ENCODE assay signal across 13 mouse cellular contexts in genomic region chr9:113979356-113979755, GRCm38 (mm10). TPM values are rescaled to one million over a fixed set of nuclear protein-coding genes. Genes with fewer than 3 reads are reported as not detected.
DNase-seq lines count a peak whose midpoint lies in the region; ATAC-seq and TF ChIP-seq lines count a peak whose summit lies in the region.
"Had no signal": no experiment of that assay in that cellular context is flagged by ENCODE, and none has a peak within 500 bp of the region (broad histone marks: within the 10 kb centered on the region; RNA-seq: fewer than 3 reads in every experiment).

No protein-coding gene starts in this region.

- 91% methylated on average over 13 of the region's 13 CpGs for WGBS in heart, embryonic 12.5 days
- 46% methylated on average over 13 of the region's 13 CpGs for WGBS in cerebellum, adult 2 months

- no peak overlapping the region for H3K27ac ChIP-seq in heart, embryonic 12.5 days (ENCODE audit: poor library complexity, severe bottlenecking)
- H3K27ac ChIP-seq in cerebellum, adult 2 months (ENCODE audit: insufficient read depth, low read length), result no peak overlapping the region
- H3K27ac ChIP-seq: embryonic facial prominence, embryonic 13.5 days; forebrain, embryonic 10.5 days; midbrain, embryonic 10.5 days had no signal

- no peak for TF ChIP-seq CTCF in cerebellum, adult 2 months (IDR thresholded peaks at IDR 0.05; ENCODE audit: borderline replicate concordance, insufficient read depth, low read depth, low read length)

- DNase-seq in heart, postnatal 14 days, result peak; percentile 12 to 19
- DNase-seq in cerebellum, adult 2 months, result peak; percentile 44 to 51
- DNase-seq in cerebellum, postnatal 14 days, result peak; percentile 48 to 62
- DNase-seq in kidney, postnatal 36 days, result peak; percentile 57 to 71
- DNase-seq in liver, result no peak
- no peak for DNase-seq in layer of hippocampus, postnatal 14 days (ENCODE audit: low spot score in 2 of 2)
- DNase-seq: thymus, adult 18-20 months had no signal

- no peak overlapping the region for H3K9ac ChIP-seq in heart, embryonic 12.5 days
- H3K9ac ChIP-seq: embryonic facial prominence, embryonic 13.5 days had no signal

- no peak overlapping the region for H3K4me2 ChIP-seq in heart, embryonic 12.5 days
- H3K4me2 ChIP-seq: embryonic facial prominence, embryonic 13.5 days; liver, embryonic 11.5 days had no signal

- TF ChIP-seq POLR2A in cerebellum, adult 2 months (IDR thresholded peaks at IDR 0.05; ENCODE audit: borderline replicate concordance, insufficient read depth, low read length), result no peak

- H3K27me3 ChIP-seq in heart, embryonic 12.5 days (replicated peaks), result no peaks in the 10 kb centered on the region
- H3K27me3 ChIP-seq in cerebellum, adult 2 months (ENCODE audit: control insufficient read depth, insufficient read depth, low read length), result no peaks in the 10 kb centered on the region
- H3K27me3 ChIP-seq: embryonic facial prominence, embryonic 13.5 days had no signal

- H3K36me3 ChIP-seq in heart, embryonic 12.5 days, result peaks cover 50% of the 10 kb centered on the region

- no peaks in the 10 kb centered on the region for H3K9me3 ChIP-seq in heart, embryonic 12.5 days (replicated peaks)
- H3K9me3 ChIP-seq: embryonic facial prominence, embryonic 13.5 days; forebrain, embryonic 10.5 days; midbrain, embryonic 10.5 days had no signal

- intact Hi-C loops in heart, postnatal 14 days (cut with DNase I), result no loop called here

- ATAC-seq in heart, embryonic 12.5 days (ENCODE audit: insufficient number of reproducible peaks, low FRiP score), result no peak
- ATAC-seq: hindbrain, embryonic 16.5 days had no signal

- H3K4me3 ChIP-seq in heart, embryonic 12.5 days, result no peak overlapping the region
- no peak overlapping the region for H3K4me3 ChIP-seq in cerebellum, adult 2 months (replicated peaks; ENCODE audit: insufficient read depth, low read depth, low read length)
- H3K4me3 ChIP-seq: embryonic facial prominence, embryonic 13.5 days; forebrain, embryonic 10.5 days; midbrain, embryonic 10.5 days had no signal

- peaks cover 25% of the 10 kb centered on the region for H3K4me1 ChIP-seq in heart, embryonic 12.5 days (replicated peaks)
- H3K4me1 ChIP-seq in cerebellum, adult 2 months (ENCODE audit: control insufficient read depth, insufficient read depth, low read length), result peaks cover 14% of the 10 kb centered on the region
- H3K4me1 ChIP-seq: embryonic facial prominence, embryonic 13.5 days; forebrain, embryonic 10.5 days had no signal

RNA-seq across cellular contexts. Expression of gene Ubp1, which starts 48.6 kb away (rescaled TPM):
- 10 to 100 TPM; 28.8 to 32.0 TPM for total RNA-seq in heart, postnatal 14 days (2021)
- 33.6 and 34.3 TPM in 2 replicates for polyA plus RNA-seq in heart, embryonic 12.5 days (2016; fragmentation: Nextera tagmentation; extraction: Ambion mirVana)
- 116 and 118 TPM in 2 replicates for polyA plus RNA-seq in cerebellum, adult 2 months (2012; rRNA removed)
- total RNA-seq in layer of hippocampus, postnatal 14 days (2021), result 10 to 100 TPM; 62.2 to 68.7 TPM

Comparison
In these comparisons a context has a peak if more than half of its experiments do, and no peak if none do; other contexts are left out.
1. DNase-seq: peak in heart, postnatal 14 days (2 of 2), cerebellum, adult 2 months (2 of 2), cerebellum, postnatal 14 days (2 of 2) and kidney, postnatal 36 days (2 of 2); none in liver (single experiment) and layer of hippocampus, postnatal 14 days (0 of 2).